Mouse (Mus musculus) CD4-positive helper T cell, adult 2 months (primary cell): ENCODE data around the gene Mdfic.
A peak's percentile ranks its signal among the peaks of the same experiment; 100 is the strongest.
"Not testable (repeated sequence)": the region's sequence is repeated elsewhere in the genome, so short reads cannot be mapped to it uniquely, and the experiment has no call there.

ENCODE experiments used
- DNase-seq: peaks from one replicate; pipeline ENCODE4 v3.0.0-alpha.2; 2012; ENCODE audit warnings: low read depth, missing footprints, low spot score

Mdfic gene

GRCm38 (mm10) chr6:15720461-15720817, at the start of gene Mdfic:
TSS of gene Mdfic (plus strand) at chr6:15720661.
- peak; percentile 54 for DNase-seq

- no peak for DNase-seq
Measured at GRCm38 (mm10) chr6:15671364-15671763, 49.1 kb upstream of the Mdfic start.

- no peak for DNase-seq
Measured at GRCm38 (mm10) chr6:15710080-15710479, 10.4 kb upstream of the Mdfic start.

- peak; percentile 50 for DNase-seq
Measured at GRCm38 (mm10) chr6:15710706-15711105, 9.8 kb upstream of the Mdfic start.

- no peak for DNase-seq
Measured at GRCm38 (mm10) chr6:15712860-15713385, 7.5 kb upstream of the Mdfic start.

GRCm38 (mm10) chr6:15714036-15714435, 6.4 kb upstream of the Mdfic start:
- DNase-seq: not testable (repeated sequence)

- DNase-seq: peak; percentile 44
Measured at GRCm38 (mm10) chr6:15714996-15715844, 5.2 kb upstream of the Mdfic start.

GRCm38 (mm10) chr6:15719919-15720318, 542 bp upstream of the Mdfic start:
- no peak for DNase-seq

- DNase-seq: peak; percentile 55
Measured at GRCm38 (mm10) chr6:15720818-15721715, 606 bp downstream of the Mdfic start.

- no peak for DNase-seq
Measured at GRCm38 (mm10) chr6:15721716-15722031, 1.2 kb downstream of the Mdfic start.

- not testable (repeated sequence) for DNase-seq
Measured at GRCm38 (mm10) chr6:15722631-15723030, 2.2 kb downstream of the Mdfic start.

GRCm38 (mm10) chr6:15724304-15724703, 3.8 kb downstream of the Mdfic start:
- no peak for DNase-seq

GRCm38 (mm10) chr6:15726422-15726821, 6.0 kb downstream of the Mdfic start:
- DNase-seq: peak; percentile 45

- no peak for DNase-seq
Measured at GRCm38 (mm10) chr6:15727681-15728410, 7.4 kb downstream of the Mdfic start.

GRCm38 (mm10) chr6:15728844-15729577, 8.6 kb downstream of the Mdfic start:
- peak; percentile 42 for DNase-seq

GRCm38 (mm10) chr6:15730258-15730657, 9.8 kb downstream of the Mdfic start:
- DNase-seq: no peak

GRCm38 (mm10) chr6:15730666-15731065, 10.2 kb downstream of the Mdfic start:
- no peak for DNase-seq

- no peak for DNase-seq
Measured at GRCm38 (mm10) chr6:15731452-15731851, 11.0 kb downstream of the Mdfic start.

- DNase-seq: no peak
Measured at GRCm38 (mm10) chr6:15737312-15737911, 17.0 kb downstream of the Mdfic start.

GRCm38 (mm10) chr6:15738331-15738943, 18.0 kb downstream of the Mdfic start:
- DNase-seq: no peak
